Mouse (Mus musculus) megakaryocyte progenitor cell, adult 5-6 weeks (primary cell): ENCODE measurements at regions not wholly inside any gene's neighbourhood (a gene's known extent, or its start where the extent isn't known, plus 50 kb on each side); places are given as distances from the start of the nearest gene placed in this dataset.
"Not testable (repeated sequence)": the region's sequence is repeated elsewhere in the genome, so short reads cannot be mapped to it uniquely, and the experiment has no call there.

Experiments used
- ATAC-seq: replicated peaks from 2 replicates; pipeline ENCODE4 v1.8.0; 2016; ENCODE audit warnings: mild to moderate bottlenecking, moderate TSS enrichment, inconsistent platforms; ENCODE audit not compliant: poor library complexity

GRCm38 (mm10) chr14:71666656-71667055, 825.0 kb downstream of the Gm9195 start:
- ATAC-seq: no peak

GRCm38 (mm10) chr14:71660166-71660565, 831.5 kb downstream of the Gm9195 start:
- no peak for ATAC-seq

GRCm38 (mm10) chr14:71654785-71655627, 836.6 kb downstream of the Gm9195 start:
- ATAC-seq: no peak

GRCm38 (mm10) chr14:71642536-71642935, 849.1 kb downstream of the Gm9195 start:
- ATAC-seq: no peak

- ATAC-seq: no peak
Observed at GRCm38 (mm10) chr14:71639083-71639482, 852.6 kb downstream of the Gm9195 start.

- ATAC-seq: no peak
Observed at GRCm38 (mm10) chr14:71635091-71635490, 856.5 kb downstream of the Gm9195 start.

- no peak for ATAC-seq
Observed at GRCm38 (mm10) chr14:71609698-71610301, 881.8 kb downstream of the Gm9195 start.

- ATAC-seq: no peak
Observed at GRCm38 (mm10) chr14:71603710-71604109, 887.9 kb downstream of the Gm9195 start.

- ATAC-seq: no peak
Observed at GRCm38 (mm10) chr14:71597859-71598258, 893.8 kb downstream of the Gm9195 start.

- ATAC-seq: no peak
Observed at GRCm38 (mm10) chr14:71588694-71589240, 902.9 kb downstream of the Gm9195 start.

- ATAC-seq: no peak
Observed at GRCm38 (mm10) chr14:71588006-71588405, 903.6 kb downstream of the Gm9195 start.

GRCm38 (mm10) chr14:71564816-71565215, 926.8 kb downstream of the Gm9195 start:
- no peak for ATAC-seq

GRCm38 (mm10) chr14:71561906-71562305, 929.7 kb downstream of the Gm9195 start:
- no peak for ATAC-seq

GRCm38 (mm10) chr14:71554324-71554723, 937.3 kb downstream of the Gm9195 start:
- not testable (repeated sequence) for ATAC-seq

GRCm38 (mm10) chr14:71543580-71543979, 943.9 kb upstream of the Fam160b2 start:
- ATAC-seq: no peak

GRCm38 (mm10) chr14:71532074-71532659, 932.5 kb upstream of the Fam160b2 start:
- ATAC-seq: no peak

GRCm38 (mm10) chr14:71531298-71531697, 931.7 kb upstream of the Fam160b2 start:
- ATAC-seq: no peak

GRCm38 (mm10) chr14:71530421-71530820, 930.8 kb upstream of the Fam160b2 start:
- ATAC-seq: no peak

GRCm38 (mm10) chr14:71518541-71518940, 918.9 kb upstream of the Fam160b2 start:
- ATAC-seq: no peak

- no peak for ATAC-seq
Observed at GRCm38 (mm10) chr14:71500851-71501250, 901.2 kb upstream of the Fam160b2 start.

GRCm38 (mm10) chr14:71491201-71491600, 891.6 kb upstream of the Fam160b2 start:
- ATAC-seq: no peak
